Mouse (Mus musculus): Measurements from ENCODE around the gene Dytn.
"Not testable (repeated sequence)": the region's sequence is repeated elsewhere in the genome, so short reads cannot be mapped to it uniquely, and the experiment has no call there.

The Dytn gene

DNA sequence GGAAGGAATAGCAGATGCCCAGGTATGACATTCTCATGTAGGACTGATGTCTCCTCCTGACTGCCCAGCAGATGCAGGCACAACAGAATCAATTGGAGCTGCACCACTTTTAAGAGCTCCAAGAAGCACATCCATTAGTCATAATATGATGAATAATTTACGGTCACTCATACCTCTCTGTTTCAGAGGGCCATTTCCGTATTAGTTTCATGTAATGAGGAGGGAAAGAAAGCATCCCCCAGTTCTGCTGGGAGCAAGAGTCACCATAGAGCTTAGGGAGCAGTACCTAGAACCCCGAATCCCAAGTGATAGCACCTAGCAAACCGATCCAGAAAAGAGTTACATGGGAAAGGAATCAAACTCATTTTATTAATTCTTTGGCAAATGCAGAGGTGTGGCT lies at the start of gene Dytn:
Dytn (minus strand) TSS at position 101 of the 400 bp plus-strand sequence.
- in situ Hi-C loops (cut with MboI) = no loop called here

- in situ Hi-C loops (cut with MboI) = no loop called here
These were observed 43.6 kb upstream of the Dytn start, which contains the start of the genes Mdh1b and Fastkd2 for GRCm38 (mm10) chr1:63730240-63730771. Gene Mdh1b (minus strand): TSS chr1:63730318. Gene Fastkd2 (plus strand): TSS chr1:63730614.

GRCm38 (mm10) chr1:63729796-63730195 lies 43.1 kb upstream of the Dytn start:
- in situ Hi-C loops (cut with MboI) = no loop called here

DNA sequence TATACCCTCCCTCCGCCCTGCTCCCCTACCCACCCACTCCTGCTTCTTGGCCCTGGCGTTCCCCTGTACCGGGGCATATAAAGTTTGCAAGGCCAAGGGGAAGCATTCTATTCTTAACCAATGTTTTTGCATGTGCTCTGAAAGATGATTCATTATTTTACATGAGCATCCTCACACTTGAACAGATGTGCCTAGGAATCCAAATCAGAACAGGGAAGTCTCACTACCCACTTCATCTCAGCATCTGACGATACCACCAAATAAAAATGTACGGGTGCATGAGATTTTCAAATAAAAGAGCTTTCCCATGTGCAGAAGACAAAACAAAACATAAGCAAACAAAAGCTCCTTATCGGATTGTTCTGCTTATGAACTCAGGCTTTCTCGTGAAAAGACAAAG lies 33.4 kb upstream of the Dytn start:
- in situ Hi-C loops (cut with MboI) = no loop called here

DNA sequence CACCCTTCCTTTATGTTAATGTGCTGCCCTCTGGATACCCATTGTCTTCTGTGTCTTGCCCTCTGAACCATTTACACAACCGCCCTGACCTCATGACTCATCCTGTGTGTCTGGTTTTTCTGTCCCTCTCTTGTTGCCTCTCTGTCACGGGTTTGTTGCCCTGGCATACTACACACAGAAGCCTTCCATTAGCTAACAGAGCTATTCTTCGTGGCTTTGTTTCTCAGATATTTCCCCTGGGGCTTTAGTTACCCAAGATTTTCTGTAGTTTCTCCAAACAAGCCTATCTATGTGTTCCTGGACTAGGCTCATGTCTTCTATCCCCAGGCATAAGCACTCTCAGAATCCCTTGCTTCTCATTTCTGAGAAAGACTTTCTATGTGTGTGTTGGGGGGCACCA lies 22.1 kb upstream of the Dytn start:
- in situ Hi-C loops (cut with MboI) = no loop called here

GRCm38 (mm10) chr1:63705733-63706132 lies 19.0 kb upstream of the Dytn start:
- in situ Hi-C loops (cut with MboI) = no loop called here

DNA sequence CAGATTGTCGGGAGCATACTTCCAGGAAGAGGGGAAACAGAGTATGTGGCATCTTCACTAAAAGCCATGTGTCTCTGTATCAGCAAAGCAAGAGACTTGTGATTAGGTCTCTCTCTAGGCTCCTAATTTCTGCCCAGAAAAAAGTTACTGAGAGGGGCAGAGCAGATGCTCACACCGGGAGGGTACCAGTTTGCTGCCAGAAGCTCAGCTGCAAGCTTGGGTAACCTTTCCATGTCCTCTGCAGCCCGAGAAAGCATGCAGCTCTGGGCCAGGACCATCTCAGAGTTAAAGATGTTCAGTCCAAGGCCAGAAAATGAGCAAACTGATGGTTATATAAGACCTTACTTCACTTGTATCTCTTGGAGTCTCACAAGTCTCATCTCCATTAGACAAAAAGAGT lies 10.1 kb upstream of the Dytn start:
- in situ Hi-C loops (cut with MboI) = no loop called here

- in situ Hi-C loops (cut with MboI) = no loop called here
These were observed 10.8 kb downstream of the Dytn start for GRCm38 (mm10) chr1:63675975-63676374.

GRCm38 (mm10) chr1:63668852-63669160 lies 17.9 kb downstream of the Dytn start:
- in situ Hi-C loops (cut with MboI) = loop anchor here (25.0 kb wide), 2 partner anchors 1043 to 1318 kb away; no protein-coding TSS in a partner anchor

- in situ Hi-C loops (cut with MboI) = loop anchor here (25.0 kb wide), 2 partner anchors 1044 to 1319 kb away; no protein-coding TSS in a partner anchor
These were observed 18.5 kb downstream of the Dytn start for GRCm38 (mm10) chr1:63667949-63668851.

DNA sequence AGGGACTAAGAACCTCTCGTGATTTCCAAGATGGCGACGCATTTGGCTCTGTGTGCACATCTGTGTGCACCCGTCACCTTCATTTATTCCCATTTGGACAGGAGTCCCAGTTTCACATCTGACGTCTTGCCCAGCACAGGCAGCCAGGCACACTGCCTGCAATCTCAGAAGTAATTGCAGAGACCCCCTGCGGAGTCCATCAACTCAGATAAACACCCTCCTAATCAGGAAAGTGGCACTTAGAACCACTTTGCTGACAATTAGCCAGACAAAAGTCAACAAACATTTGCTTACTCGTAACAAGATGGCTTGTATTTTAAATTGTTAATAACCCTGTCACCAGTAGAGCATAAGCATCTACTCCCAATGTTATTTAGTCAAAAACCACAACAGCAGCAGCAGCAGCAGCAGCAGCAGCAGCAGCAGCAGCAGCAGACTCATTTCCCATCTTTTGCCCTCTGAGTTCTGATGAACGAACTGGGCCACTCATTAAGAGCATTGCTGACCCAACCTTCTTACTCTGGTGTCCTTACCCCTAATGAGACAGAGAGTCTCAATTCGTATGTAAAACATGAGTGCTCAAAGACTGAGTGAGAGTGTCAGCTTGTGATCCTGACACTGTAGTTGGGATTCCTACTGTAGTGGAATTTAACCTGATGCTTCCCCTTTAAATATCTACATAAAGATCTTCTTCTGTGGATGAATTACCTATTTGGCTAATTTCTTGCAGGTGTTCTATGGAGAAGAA lies 19.4 kb downstream of the Dytn start:
- in situ Hi-C loops (cut with MboI) = loop anchor here (25.0 kb wide), 2 partner anchors 1045 to 1320 kb away; no protein-coding TSS in a partner anchor

- in situ Hi-C loops (cut with MboI) = loop anchor here (25.0 kb wide), 2 partner anchors 1046 to 1321 kb away; no protein-coding TSS in a partner anchor
These were observed 20.6 kb downstream of the Dytn start for GRCm38 (mm10) chr1:63666089-63666488.

DNA sequence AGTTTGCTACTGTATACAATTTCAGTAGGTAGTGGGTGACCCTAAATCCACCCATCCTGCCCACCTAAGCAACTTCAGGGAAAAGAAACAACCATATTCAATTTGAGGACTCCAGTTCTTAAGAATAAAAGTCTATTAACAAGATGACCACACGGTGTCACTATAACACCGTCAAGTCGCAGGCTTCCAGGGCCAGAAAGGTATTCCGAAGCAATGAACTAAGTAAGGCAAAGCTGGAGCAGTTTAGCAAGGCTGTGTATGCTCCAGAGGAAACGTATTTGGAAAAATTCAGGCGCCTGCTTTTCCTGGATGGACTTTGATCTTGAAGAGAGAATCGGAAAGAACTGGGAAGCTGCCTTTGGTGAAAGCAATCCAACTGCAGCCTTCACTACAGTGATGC lies 27.1 kb downstream of the Dytn start:
- in situ Hi-C loops (cut with MboI) = loop anchor here (25.0 kb wide), 2 partner anchors 1053 to 1328 kb away; no protein-coding TSS in a partner anchor

GRCm38 (mm10) chr1:63658016-63658415 lies 28.7 kb downstream of the Dytn start:
- in situ Hi-C loops (cut with MboI) = loop anchor here (25.0 kb wide), 2 partner anchors 1054 to 1329 kb away; no protein-coding TSS in a partner anchor

- in situ Hi-C loops (cut with MboI) = no loop called here
These were observed 46.8 kb downstream of the Dytn start for GRCm38 (mm10) chr1:63639921-63640320.

- in situ Hi-C loops (cut with MboI) = not testable (repeated sequence)
These were observed 56.3 kb downstream of the Dytn start for GRCm38 (mm10) chr1:63630390-63630789.

- in situ Hi-C loops (cut with MboI) = no loop called here
These were observed 58.5 kb downstream of the Dytn start for GRCm38 (mm10) chr1:63628211-63628610.

DNA sequence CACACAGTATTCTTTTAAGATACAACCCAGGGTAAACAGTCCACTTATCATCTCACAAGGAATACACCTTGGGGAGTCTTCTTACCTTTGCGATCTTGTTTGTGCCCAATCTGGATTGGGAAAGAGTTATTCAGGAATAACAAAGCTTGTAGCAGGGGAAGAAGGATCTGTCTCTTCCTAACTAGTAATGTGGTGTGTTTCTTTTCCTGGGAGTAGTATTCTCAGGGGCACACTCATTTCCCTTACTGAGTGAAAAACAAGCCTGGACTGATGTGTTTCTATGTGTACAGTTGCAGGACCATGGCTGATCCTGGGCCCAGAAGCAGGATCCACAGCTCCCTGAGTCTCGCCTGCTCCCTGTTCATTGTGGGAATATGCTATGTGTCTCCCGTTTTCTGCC lies 71.1 kb downstream of the Dytn start, which contains the start of gene Gm39653:
Gm39653 (plus strand) TSS at position 301 of the 400 bp plus-strand sequence.
- in situ Hi-C loops (cut with MboI) = no loop called here

GRCm38 (mm10) chr1:63614594-63614993 lies 72.1 kb downstream of the Dytn start:
- in situ Hi-C loops (cut with MboI) = no loop called here

- in situ Hi-C loops (cut with MboI) = no loop called here
These were observed 77.1 kb downstream of the Dytn start for GRCm38 (mm10) chr1:63609613-63610012.

DNA sequence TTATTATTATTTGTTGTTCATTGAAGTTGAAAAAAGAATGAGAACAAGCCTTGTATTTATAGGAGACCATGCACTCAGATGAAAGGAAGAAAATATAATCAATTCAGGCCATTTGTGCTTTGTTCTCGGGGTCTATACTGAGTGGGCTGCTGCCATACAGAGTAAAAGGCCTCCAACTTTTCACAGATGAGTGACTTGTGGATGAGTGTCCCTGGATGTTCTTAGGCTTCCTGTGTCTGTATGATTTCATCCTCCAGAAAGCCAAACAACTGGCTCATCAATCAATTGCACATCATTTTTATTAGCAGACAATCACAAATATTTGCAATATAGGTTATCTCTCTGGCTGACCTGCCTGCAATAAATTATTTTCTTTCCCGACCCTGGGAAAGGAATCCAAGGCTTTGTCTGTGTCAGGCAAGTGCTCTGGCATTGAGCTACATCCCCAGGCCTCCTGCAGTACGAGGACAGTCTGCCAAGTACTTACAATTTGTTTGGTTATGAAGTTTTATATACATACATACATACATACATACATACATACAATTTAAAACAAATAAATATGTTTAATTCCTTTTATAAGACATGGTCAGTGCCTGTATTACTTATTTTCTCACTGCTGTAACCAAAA lies 82.7 kb downstream of the Dytn start:
- in situ Hi-C loops (cut with MboI) = no loop called here

GRCm38 (mm10) chr1:63586869-63587268 lies 99.9 kb downstream of the Dytn start:
- in situ Hi-C loops (cut with MboI) = no loop called here

All from mature B cell (primary cell).